Comparison of ENCODE assay signal across 9 mouse cellular contexts in genomic region chr16:23108943-23109342, GRCm38 (mm10). TPM values are rescaled to one million over a fixed set of nuclear protein-coding genes. Genes with fewer than 3 reads are reported as not detected.
A peak's percentile ranks its signal among the peaks of the same experiment; 100 is the strongest.
DNase-seq lines count a peak whose midpoint lies in the region; ATAC-seq and TF ChIP-seq lines count a peak whose summit lies in the region.
"Had no signal": no experiment of that assay in that cellular context is flagged by ENCODE, and none has a peak within 500 bp of the region (broad histone marks: within the 10 kb centered on the region; RNA-seq: fewer than 3 reads in every experiment).

No protein-coding gene starts in this region.

- peak overlapping the region; percentile 96 for H3K4me3 ChIP-seq in heart, embryonic 10.5 days
- peak overlapping the region; percentile 90 for H3K4me3 ChIP-seq in ES-Bruce4 (ENCODE audit: low read depth, low read length)
- peak overlapping the region; percentile 89 for H3K4me3 ChIP-seq in forebrain, postnatal 0 days (ENCODE audit: low read depth, low read length)
- H3K4me3 ChIP-seq in liver, embryonic 16.5 days (ENCODE audit: low read depth, low read length) = peak overlapping the region; percentile 94

- peak overlapping the region; percentile 100 for H3K27ac ChIP-seq in heart, embryonic 10.5 days
- H3K27ac ChIP-seq in ES-Bruce4 (ENCODE audit: insufficient read depth, low read length) = peak overlapping the region; percentile 99
- H3K27ac ChIP-seq in forebrain, postnatal 0 days (ENCODE audit: low read depth, low read length) = no peak overlapping the region
- H3K27ac ChIP-seq in liver, embryonic 16.5 days (ENCODE audit: low read length) = peak overlapping the region; percentile 96

- no peak for TF ChIP-seq POLR2A in ES-Bruce4 (IDR thresholded peaks at IDR 0.05; ENCODE audit: insufficient read depth, low read length)

- no peaks in the 10 kb centered on the region for H3K27me3 ChIP-seq in heart, embryonic 10.5 days (ENCODE audit: insufficient read depth, poor library complexity, severe bottlenecking)
- no peaks in the 10 kb centered on the region for H3K27me3 ChIP-seq in ES-Bruce4 (ENCODE audit: control insufficient read depth, insufficient read depth, low read length, poor library complexity, severe bottlenecking)
- H3K27me3 ChIP-seq in forebrain, postnatal 0 days (ENCODE audit: insufficient read depth, low read length) = no peaks in the 10 kb centered on the region
- H3K27me3 ChIP-seq in liver, embryonic 16.5 days (ENCODE audit: control insufficient read depth, insufficient read depth, low read depth, low read length) = no peaks in the 10 kb centered on the region

- H3K9me3 ChIP-seq in heart, embryonic 10.5 days = no peaks in the 10 kb centered on the region
- H3K9me3 ChIP-seq in ES-Bruce4 (replicated peaks; ENCODE audit: control insufficient read depth, insufficient read depth, low read length, poor library complexity, severe bottlenecking) = no peaks in the 10 kb centered on the region
- no peaks in the 10 kb centered on the region for H3K9me3 ChIP-seq in forebrain, postnatal 0 days (ENCODE audit: low read length)
- H3K9me3 ChIP-seq in liver, embryonic 16.5 days (replicated peaks; ENCODE audit: control insufficient read depth, low read length) = no peaks in the 10 kb centered on the region

- H3K9ac ChIP-seq in ES-Bruce4 (ENCODE audit: low read depth, poor library complexity, severe bottlenecking) = peak overlapping the region; percentile 96
- H3K9ac ChIP-seq in forebrain, postnatal 0 days = peak overlapping the region; percentile 100
- peak overlapping the region; percentile 97 for H3K9ac ChIP-seq in liver, embryonic 16.5 days (ENCODE audit: low read depth, low read length)

- WGBS in heart, embryonic 10.5 days = 4% methylated on average over 5 of the region's 5 CpGs
- WGBS in forebrain, postnatal 0 days = 8% methylated on average over 5 of the region's 5 CpGs
- 2% methylated on average over 5 of the region's 5 CpGs for WGBS in liver, embryonic 16.5 days (ENCODE audit: insufficient replicate concordance)

- ATAC-seq in forebrain, postnatal 0 days = no peak
- no peak for ATAC-seq in liver, embryonic 16.5 days (ENCODE audit: low read depth)

- no peak for DNase-seq in heart, embryonic 10.5 days (ENCODE audit: low spot score)
- DNase-seq in heart, postnatal 14 days = no peak
- DNase-seq in forebrain, postnatal 0 days = no peak
- DNase-seq in cerebellum, adult 11-12 months = no peak
- no peak for DNase-seq in left cerebral cortex, adult 9 months (ENCODE audit: low spot score in 2 of 2)
- DNase-seq in left cerebral cortex, adult 11 months (ENCODE audit: low spot score) = no peak
- DNase-seq: retina, postnatal 1 day had no signal

- H3K4me2 ChIP-seq in forebrain, postnatal 0 days (ENCODE audit: low read depth) = peak overlapping the region; percentile 67
- H3K4me2 ChIP-seq in liver, embryonic 16.5 days (ENCODE audit: low read depth, low read length) = peak overlapping the region; percentile 85

- intact Hi-C loops in heart, postnatal 14 days (cut with DNase I) = loop anchor here (2.0 to 5.0 kb wide), 2 partner anchors 18 to 252 kb away; partner anchors contain the start of genes Dnajb11, Rfc4 and Tbccd1

- peaks cover 6% of the 10 kb centered on the region; the same call in 1 of the 2 replicates for H3K4me1 ChIP-seq in heart, embryonic 10.5 days
- H3K4me1 ChIP-seq in ES-Bruce4 (ENCODE audit: control insufficient read depth, insufficient read depth, low read length) = no peaks in the 10 kb centered on the region
- H3K4me1 ChIP-seq in forebrain, postnatal 0 days (ENCODE audit: insufficient read depth) = peaks cover 11% of the 10 kb centered on the region
- peaks cover 12% of the 10 kb centered on the region for H3K4me1 ChIP-seq in liver, embryonic 16.5 days (ENCODE audit: control insufficient read depth, low read depth, low read length)

- TF ChIP-seq CTCF in ES-Bruce4 (IDR thresholded peaks at IDR 0.05; ENCODE audit: low read depth, low read length) = no peak
- TF ChIP-seq CTCF in forebrain, postnatal 0 days (IDR thresholded peaks at IDR 0.05; ENCODE audit: low read depth) = no peak

- peaks cover 53% of the 10 kb centered on the region for H3K36me3 ChIP-seq in heart, embryonic 10.5 days
- H3K36me3 ChIP-seq in ES-Bruce4 (ENCODE audit: control insufficient read depth, insufficient read depth, low read length, poor library complexity, severe bottlenecking) = peaks cover 58% of the 10 kb centered on the region
- H3K36me3 ChIP-seq in forebrain, postnatal 0 days (ENCODE audit: insufficient read depth) = peaks cover 41% of the 10 kb centered on the region
- peaks cover 42% of the 10 kb centered on the region for H3K36me3 ChIP-seq in liver, embryonic 16.5 days (ENCODE audit: control insufficient read depth, insufficient read depth)

- no peak for TF ChIP-seq EP300 in ES-Bruce4 (IDR thresholded peaks at IDR 0.05; ENCODE audit: insufficient read depth, low read depth, low read length)

RNA-seq across cellular contexts. Expression of gene Eif4a2, which starts 1.7 kb away (rescaled TPM):
- polyA plus RNA-seq in heart, embryonic 10.5 days (2016; fragmentation: Nextera tagmentation; extraction: Ambion mirVana) = 163 and 184 TPM in 2 replicates
- 100 to 1,000 TPM; 264 to 305 TPM for total RNA-seq in heart, postnatal 14 days (2021)
- polyA plus RNA-seq in ES-Bruce4 (2011; ENCODE audit: insufficient read depth, insufficient read length, low read depth, missing spikeins) = 967 and 1,069 TPM in 2 replicates
- total RNA-seq in forebrain, postnatal 0 days (2014; rRNA removed) = 948 and 1,017 TPM in 2 replicates
- polyA plus RNA-seq in forebrain, postnatal 0 days (2015; fragmentation: Nextera tagmentation; extraction: Ambion mirVana) = 311 and 313 TPM in 2 replicates
- polyA plus RNA-seq in liver, embryonic 16.5 days (2015; fragmentation: Nextera tagmentation; extraction: Ambion mirVana) = 57.0 and 58.0 TPM in 2 replicates

RNA-seq across cellular contexts. Expression of gene Rfc4, which starts 18.6 kb away (rescaled TPM):
- polyA plus RNA-seq in heart, embryonic 10.5 days (2016; fragmentation: Nextera tagmentation; extraction: Ambion mirVana) = 134 and 158 TPM in 2 replicates
- 1 to 10 TPM; 4.4 to 9.3 TPM for total RNA-seq in heart, postnatal 14 days (2021)
- 71.2 and 73.8 TPM in 2 replicates for polyA plus RNA-seq in ES-Bruce4 (2011; ENCODE audit: insufficient read depth, insufficient read length, low read depth, missing spikeins)
- total RNA-seq in forebrain, postnatal 0 days (2014; rRNA removed) = 19.3 and 20.4 TPM in 2 replicates
- 32.0 and 42.1 TPM in 2 replicates for polyA plus RNA-seq in forebrain, postnatal 0 days (2015; fragmentation: Nextera tagmentation; extraction: Ambion mirVana)
- polyA plus RNA-seq in liver, embryonic 16.5 days (2015; fragmentation: Nextera tagmentation; extraction: Ambion mirVana) = 104 and 124 TPM in 2 replicates

RNA-seq across cellular contexts. Expression of gene Adipoq, which starts 37.4 kb away (rescaled TPM):
- 0.14 TPM in 1 of 2 replicates, not detected in the other for polyA plus RNA-seq in heart, embryonic 10.5 days (2016; fragmentation: Nextera tagmentation; extraction: Ambion mirVana)
- 10 to 100 TPM in 1 of 2 experiments, 1 to 10 TPM in 1; 5.1 to 18.8 TPM for total RNA-seq in heart, postnatal 14 days (2021)
- not detected in 2 replicates for polyA plus RNA-seq in ES-Bruce4 (2011; ENCODE audit: insufficient read depth, insufficient read length, low read depth, missing spikeins)
- total RNA-seq in forebrain, postnatal 0 days (2014; rRNA removed) = 0.46 and 0.52 TPM in 2 replicates
- polyA plus RNA-seq in forebrain, postnatal 0 days (2015; fragmentation: Nextera tagmentation; extraction: Ambion mirVana) = not detected in 2 replicates
- polyA plus RNA-seq in liver, embryonic 16.5 days (2015; fragmentation: Nextera tagmentation; extraction: Ambion mirVana) = not detected in 2 replicates

RNA-seq across cellular contexts. Expression of gene Kng1, which starts 51.3 kb away (rescaled TPM):
- polyA plus RNA-seq in heart, embryonic 10.5 days (2016; fragmentation: Nextera tagmentation; extraction: Ambion mirVana) = 0.20 and 5.1 TPM in 2 replicates
- not detected for total RNA-seq in heart, postnatal 14 days (2021)
- polyA plus RNA-seq in ES-Bruce4 (2011; ENCODE audit: insufficient read depth, insufficient read length, low read depth, missing spikeins) = 1.1 TPM in 1 of 2 replicates, not detected in the other
- not detected in 2 replicates for total RNA-seq in forebrain, postnatal 0 days (2014; rRNA removed)
- polyA plus RNA-seq in forebrain, postnatal 0 days (2015; fragmentation: Nextera tagmentation; extraction: Ambion mirVana) = not detected in 2 replicates
- polyA plus RNA-seq in liver, embryonic 16.5 days (2015; fragmentation: Nextera tagmentation; extraction: Ambion mirVana) = 1,254 and 1,294 TPM in 2 replicates
